Mouse (Mus musculus) testis, adult 2 months (tissue): ENCODE measurements around the gene Gm9767.

Experiments
- CTCF ChIP-seq: fragments of 200-500 bp; IDR thresholded peaks from 2 replicates; pipeline ENCODE4 v1.5.1; 2012; ENCODE audit warnings: low read depth, mild to moderate bottlenecking, inconsistent platforms, low read length, moderate library complexity; ENCODE audit not compliant: control insufficient read depth, insufficient read depth, insufficient replicate concordance
- POLR2A ChIP-seq: fragments of 200-500 bp; IDR thresholded peaks from 2 replicates; pipeline ENCODE4 v1.6.1; 2012; ENCODE audit warnings: low read depth, mild to moderate bottlenecking, inconsistent platforms, low read length, moderate library complexity; ENCODE audit not compliant: control insufficient read depth

GRCm38 (mm10) chr10:26114409-26114808 is 36.4 kb downstream of the Gm9767 start:
- TF ChIP-seq CTCF (no peak), POLR2A (no peak)
